Mouse (Mus musculus) MEL-GATA-1-ER (cell line): ENCODE measurements around the gene Stra6l.

Experiments
- DNase-seq: peaks from one replicate; pipeline ENCODE4 v3.0.0-alpha.2; 2012; ENCODE audit warnings: low read depth; ENCODE audit errors: extremely low read depth

The Stra6l gene

DNA sequence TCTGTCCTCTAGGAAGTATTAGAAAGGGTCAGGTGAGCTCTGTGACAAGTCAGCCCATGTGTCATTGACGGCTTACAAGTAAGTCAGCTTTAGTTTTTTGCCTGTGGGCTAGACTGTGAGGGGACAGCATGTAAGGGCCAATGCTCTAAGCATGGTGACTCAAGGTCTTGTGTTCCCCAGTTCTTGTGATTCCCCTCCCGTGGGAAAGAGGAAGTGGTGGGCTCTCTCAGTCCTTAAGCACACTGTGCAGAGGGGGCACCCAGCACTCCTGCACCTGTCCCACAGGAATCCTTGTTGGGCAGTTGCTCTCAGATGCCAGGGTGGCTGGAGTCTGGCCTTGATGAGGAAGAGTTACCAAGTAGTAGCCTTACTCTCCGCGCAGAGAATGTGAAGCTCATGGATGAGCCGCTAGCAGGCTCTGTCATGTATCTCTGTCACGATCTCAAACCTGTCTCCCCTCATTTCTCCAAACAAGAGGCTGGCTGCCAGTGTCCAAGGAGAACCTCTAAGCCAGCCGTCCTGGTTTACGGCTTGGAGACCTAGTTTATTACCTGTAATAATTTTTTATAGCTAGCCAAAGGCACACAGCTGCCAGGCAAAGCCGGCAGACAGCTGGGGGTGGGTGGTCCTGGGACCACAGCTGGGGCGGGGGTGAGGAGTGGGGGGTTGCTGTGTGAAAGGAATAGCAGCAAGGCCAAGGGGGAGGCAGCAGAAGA is at the start of gene Stra6l:
TSS of gene Stra6l (plus strand) at position 556 of the 716 bp plus-strand sequence.
- no peak for DNase-seq

GRCm38 (mm10) chr4:45798964-45799363 is 49.5 kb upstream of the Stra6l start, which contains the start of gene Aldh1b1:
TSS of gene Aldh1b1 (plus strand) at chr4:45799022.
- DNase-seq: no peak

GRCm38 (mm10) chr4:45799956-45800537 is 48.4 kb upstream of the Stra6l start:
- no peak for DNase-seq

DNA sequence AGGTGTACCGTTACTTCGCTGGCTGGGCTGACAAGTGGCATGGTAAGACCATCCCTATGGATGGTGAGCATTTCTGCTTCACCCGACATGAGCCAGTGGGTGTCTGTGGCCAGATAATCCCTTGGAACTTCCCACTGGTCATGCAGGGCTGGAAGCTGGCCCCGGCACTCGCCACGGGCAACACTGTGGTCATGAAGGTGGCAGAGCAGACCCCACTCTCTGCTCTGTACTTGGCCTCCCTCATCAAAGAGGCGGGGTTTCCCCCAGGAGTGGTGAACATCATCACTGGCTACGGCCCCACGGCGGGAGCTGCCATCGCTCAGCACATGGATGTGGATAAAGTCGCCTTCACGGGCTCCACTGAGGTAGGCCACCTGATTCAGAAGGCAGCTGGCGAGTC is 45.6 kb upstream of the Stra6l start:
- DNase-seq: no peak

GRCm38 (mm10) chr4:45808034-45808433 is 40.4 kb upstream of the Stra6l start:
- no peak for DNase-seq

GRCm38 (mm10) chr4:45811250-45811649 is 37.2 kb upstream of the Stra6l start:
- DNase-seq: no peak

- no peak for DNase-seq
These were observed 32.9 kb upstream of the Stra6l start for GRCm38 (mm10) chr4:45815542-45815941.

GRCm38 (mm10) chr4:45818814-45819207 is 29.7 kb upstream of the Stra6l start:
- DNase-seq: no peak

DNA sequence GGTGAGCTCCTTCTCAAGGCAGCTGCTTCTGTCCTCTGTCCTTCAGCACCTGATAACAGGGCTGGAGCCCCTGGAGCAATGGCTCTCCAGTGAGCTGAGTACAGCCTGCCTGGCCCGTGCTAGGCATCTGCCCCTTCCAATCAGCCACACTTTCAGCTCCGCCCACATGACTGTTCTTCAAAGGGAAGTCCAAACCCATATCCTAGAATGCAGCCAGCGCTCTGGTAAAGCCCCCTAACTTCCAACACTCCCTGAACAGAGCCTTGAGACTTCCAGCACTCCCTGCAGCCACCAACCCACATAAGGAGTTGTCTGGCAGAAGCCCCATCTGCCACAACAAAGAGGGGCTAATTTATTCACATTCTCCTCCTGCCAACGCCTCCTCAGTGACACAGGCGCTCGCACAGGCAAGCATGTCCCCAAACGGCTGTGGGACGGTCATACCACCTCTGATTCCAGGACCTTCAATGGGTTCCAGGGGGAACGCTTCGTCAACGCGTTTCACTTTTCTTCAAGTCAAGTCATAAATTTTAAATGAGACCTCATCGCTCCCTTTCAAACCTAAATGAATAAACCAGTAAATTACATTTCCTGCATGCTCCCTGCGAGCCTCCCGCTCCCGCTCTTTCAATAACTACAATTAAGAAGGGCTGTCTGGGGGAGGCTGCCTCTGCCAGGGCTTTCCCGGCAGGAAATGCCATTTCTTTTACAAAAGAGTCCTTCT is 29.1 kb upstream of the Stra6l start:
- DNase-seq: no peak

DNA sequence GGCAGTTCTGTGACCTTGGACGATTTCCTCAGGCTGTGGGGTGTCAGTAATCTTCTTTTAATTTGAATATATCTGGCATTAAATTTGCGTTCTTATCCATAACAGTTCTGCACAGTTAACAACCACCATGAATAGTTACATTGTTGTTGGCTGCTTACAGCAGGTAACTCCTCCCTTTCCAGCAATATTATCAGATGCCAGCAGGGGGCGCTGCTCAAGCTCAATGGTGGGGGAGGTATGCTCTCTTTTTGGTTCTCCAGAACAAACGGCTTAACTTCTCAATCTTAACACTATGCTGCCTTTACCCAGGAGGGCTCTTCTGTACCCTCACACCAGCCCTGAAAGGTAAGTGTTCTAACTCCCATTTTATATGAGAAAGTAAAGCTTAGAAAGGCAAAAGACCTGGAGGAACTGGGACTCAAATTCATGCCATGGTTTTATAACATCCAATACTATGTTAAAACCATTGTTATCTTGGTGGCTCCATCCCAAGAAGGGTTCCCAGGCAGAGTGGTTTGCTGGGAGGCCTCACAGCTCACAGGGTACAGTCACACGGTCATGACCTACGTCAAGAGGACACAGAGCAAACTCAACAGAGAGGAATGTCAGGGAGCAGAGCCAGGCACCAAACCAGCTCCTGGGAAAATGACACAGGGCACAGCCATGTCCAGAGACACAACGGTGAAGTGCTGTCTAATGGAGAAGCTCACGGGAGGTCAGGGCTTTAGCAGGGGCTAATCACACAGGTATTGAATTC is 28.2 kb upstream of the Stra6l start:
- DNase-seq: no peak

- DNase-seq: no peak
These were observed 26.5 kb upstream of the Stra6l start for GRCm38 (mm10) chr4:45821995-45822394.

DNA sequence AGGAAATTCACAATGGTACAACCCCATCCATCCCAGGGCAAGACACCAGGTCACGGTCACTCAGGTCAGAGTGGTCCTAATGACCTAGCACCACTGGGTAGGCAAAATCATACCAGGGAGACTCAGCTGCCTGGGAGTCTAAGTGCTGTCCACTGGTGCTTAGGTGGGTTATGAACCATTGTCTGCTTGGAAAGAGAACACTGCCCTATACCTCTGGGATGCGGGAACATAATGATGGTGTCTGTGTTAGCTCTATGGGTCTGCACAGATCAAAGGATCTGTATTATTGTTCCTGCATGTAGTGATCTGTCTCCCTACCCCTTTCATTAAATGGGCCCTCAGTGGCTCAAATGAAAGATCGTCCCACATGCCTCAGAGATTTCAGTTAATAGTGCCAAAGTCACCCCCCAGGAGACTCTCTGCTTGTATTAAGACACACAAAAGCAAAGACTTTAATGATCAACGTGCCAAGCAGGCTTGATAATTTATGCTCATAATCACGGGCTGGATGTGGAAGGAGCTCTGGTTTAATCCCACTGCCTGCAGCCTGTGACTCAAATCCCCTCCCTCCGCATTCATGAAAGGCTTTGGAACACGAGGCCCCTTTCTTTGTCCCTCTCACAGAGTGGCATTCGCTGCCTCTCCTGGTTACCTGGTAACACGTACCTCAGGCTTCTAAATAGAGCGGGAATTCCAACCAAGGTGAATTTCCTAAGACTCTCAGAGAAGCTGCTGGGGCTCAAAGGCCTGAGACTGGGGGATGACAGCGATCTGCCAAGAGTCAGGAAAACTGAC is 25.5 kb upstream of the Stra6l start:
- DNase-seq: no peak

DNA sequence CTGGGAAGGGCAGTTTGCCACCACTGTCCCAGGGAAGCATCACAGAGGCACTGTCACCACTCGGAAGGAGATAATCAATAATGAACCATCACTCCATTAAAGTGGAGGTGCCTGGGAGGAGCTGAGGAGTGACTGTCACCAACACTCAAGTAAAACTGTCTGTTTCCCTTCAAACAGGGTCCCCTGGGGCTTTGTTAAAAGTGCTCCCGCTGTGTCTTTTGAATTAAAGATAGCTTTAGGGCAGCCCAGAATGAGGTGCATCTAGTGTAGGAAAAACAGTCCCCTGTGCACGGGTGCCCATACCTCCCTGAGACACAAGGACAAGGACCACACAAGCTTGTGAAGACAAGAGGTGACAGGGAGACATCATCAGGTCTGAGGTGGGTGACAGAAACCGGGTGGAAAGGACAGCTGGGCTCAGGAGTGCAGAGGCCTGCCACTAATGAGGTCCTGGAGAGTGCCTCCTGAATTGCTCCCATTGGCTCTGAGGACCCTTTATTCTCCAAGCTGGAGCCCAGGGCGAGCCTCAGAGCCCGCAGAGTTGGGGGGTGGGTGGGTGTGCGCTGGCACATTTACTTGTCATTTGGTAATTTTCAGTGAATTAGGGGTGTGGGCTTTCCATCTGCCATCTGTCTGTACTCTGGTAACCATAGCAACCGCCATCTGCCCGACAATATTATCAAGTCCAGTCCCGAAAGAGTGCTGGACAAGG is 24.3 kb upstream of the Stra6l start:
- DNase-seq: no peak

GRCm38 (mm10) chr4:45824761-45825556 is 23.5 kb upstream of the Stra6l start:
- DNase-seq: no peak

DNA sequence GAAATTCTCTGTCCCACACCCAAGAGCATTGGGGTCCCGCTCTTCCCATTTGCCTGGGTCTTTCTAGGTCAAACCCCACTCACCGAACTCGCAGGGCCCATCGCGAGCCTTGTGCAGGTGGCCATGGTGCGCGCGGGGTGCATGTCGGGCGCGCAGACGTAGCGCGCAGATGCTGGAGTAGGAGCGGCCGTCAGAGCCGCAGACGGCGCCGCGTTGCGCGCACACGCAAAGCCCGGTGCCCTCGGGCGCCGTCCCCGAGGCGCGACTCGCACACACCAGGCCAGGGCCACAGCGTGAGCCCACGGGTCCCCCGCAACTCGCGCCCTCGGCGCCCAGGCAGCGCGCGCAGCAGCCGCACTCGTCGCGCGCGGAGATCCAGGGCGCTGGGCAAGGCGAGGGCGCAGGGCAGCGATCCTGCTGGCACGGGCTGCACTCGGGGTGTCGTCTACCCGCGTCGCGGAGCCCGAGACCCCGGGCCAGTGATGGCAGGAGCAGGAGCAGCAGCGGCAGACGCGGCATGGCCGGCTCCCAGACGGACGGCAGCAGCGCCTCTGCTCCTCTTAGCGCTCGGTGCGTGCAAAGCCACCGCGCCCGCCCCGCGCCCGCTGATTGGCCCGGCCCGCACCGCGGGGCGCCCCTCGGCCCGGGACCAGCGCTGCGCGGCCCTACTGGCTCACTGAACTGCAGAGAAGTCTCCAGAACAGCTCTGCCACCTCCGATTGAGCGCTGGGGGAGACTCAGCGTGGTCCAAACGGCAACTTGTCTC is 22.0 kb upstream of the Stra6l start, which contains the start of gene Igfbpl1:
TSS of gene Igfbpl1 (minus strand) at position 649 of the 766 bp plus-strand sequence.
- DNase-seq: no peak

DNA sequence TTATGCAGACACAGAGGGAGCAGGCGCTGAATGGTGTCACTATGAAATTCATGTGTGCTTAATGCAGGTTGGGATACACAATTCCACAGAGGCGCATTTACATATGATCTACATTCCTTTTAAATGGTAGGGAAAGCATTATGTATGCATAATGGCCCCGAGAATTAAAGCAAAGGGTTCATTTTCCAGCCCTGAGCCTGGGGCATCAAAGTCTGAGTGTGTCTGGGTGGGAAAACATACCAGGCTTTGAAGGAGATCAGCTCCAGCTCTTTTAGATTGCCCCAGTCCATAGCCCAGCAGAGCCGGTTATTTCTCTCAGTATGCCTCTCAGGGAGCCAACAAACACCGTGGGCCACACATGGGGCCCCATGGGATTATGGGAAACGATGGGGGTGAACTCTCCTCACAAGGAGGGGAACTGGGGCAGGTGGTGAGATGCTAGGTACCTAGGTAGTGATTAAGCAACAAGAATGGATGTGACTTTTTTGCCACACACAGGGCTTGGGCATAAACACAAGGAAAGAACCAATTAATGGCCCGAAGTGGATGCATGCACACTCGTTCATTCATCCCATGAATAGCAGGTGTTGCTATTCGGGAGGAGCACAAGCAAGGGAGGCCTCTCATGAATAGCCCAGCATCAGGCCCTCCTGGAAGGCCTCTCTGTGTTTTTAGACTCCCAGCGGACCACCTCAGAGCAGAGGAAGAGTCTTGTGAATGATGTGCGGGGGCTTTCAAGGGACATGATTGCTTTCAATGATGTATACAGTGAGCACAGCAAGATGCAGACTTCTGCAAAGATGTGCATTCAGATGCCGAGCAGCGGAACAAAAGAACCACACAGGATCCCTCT is 18.3 kb upstream of the Stra6l start:
- DNase-seq: no peak

DNA sequence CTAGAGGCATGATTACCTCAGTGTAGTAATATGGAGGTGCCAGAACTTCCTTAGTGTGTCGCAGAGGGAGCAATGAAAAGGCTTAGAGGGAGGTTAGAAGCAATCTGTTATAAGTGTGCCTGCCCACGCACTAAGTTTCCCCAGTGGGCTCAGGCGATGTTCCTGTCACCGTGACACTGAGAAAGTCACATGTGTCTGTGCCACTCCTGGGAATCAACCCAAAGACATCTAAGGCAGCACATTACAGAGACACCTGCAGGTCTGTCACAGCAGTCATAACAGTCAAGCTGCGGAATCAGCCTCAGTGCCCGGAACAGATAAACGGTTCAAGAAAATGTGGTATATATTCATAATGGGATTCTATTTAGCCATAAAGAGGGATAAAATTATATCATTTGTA is 16.5 kb upstream of the Stra6l start:
- no peak for DNase-seq

GRCm38 (mm10) chr4:45833461-45833860 is 15.0 kb upstream of the Stra6l start:
- DNase-seq: no peak
